Mouse (Mus musculus) kidney, adult 2 months (tissue): Measurements from ENCODE around the gene Gramd1c. TPM values are rescaled to one million over a fixed set of nuclear protein-coding genes. Genes with fewer than 3 reads are reported as not detected.

Experiments used
- DNase-seq: peaks from one replicate; pipeline ENCODE4 v3.0.0; 2021
- H3K27ac ChIP-seq: fragments of 200-500 bp; 2 replicates; pipeline ENCODE4 v1.5.1; 2012; ENCODE audit warnings: low read depth, low read length, control low read depth, inconsistent platforms; ENCODE audit not compliant: insufficient read depth
- H3K27me3 ChIP-seq: fragments of 200-500 bp; replicated peaks from 2 replicates; pipeline ENCODE4 v1.6.1; 2012; ENCODE audit warnings: mild to moderate bottlenecking, moderate library complexity, low read length, inconsistent platforms; ENCODE audit not compliant: control insufficient read depth, insufficient read depth
- H3K36me3 ChIP-seq: fragments of 200-500 bp; 2 replicates; pipeline ENCODE4 v1.6.1; 2012; ENCODE audit warnings: mild to moderate bottlenecking, moderate library complexity, low read length, inconsistent platforms; ENCODE audit not compliant: control insufficient read depth, insufficient read depth
- H3K4me1 ChIP-seq: fragments of 200-500 bp; 2 replicates; pipeline ENCODE4 v1.6.1; 2011; ENCODE audit warnings: low read length; ENCODE audit not compliant: control insufficient read depth, insufficient read depth
- H3K4me3 ChIP-seq: fragments of 200-500 bp; 2 replicates; pipeline ENCODE4 v1.5.1; 2011; ENCODE audit warnings: mild to moderate bottlenecking, low read depth, low read length, control low read depth; ENCODE audit not compliant: insufficient read depth
- CTCF ChIP-seq: fragments of 200-500 bp; conservative IDR thresholded peaks from 2 replicates; pipeline ENCODE4 v1.5.1; 2011; ENCODE audit warnings: low read depth, mild to moderate bottlenecking, control low read depth, low read length, moderate library complexity, mixed read lengths; ENCODE audit not compliant: insufficient read depth, insufficient read length
- POLR2A ChIP-seq: fragments of 200-500 bp; IDR thresholded peaks from one replicate; pipeline ENCODE4 v1.6.1; 2011; ENCODE audit warnings: low read depth, low read length, control low read depth
- WGBS: fragments of 180-500 bp; shearing (Covaris S2); methylation state at CpG from one replicate; pipeline ENCODE4 v1.1.7; 2018; 5-methylcytosine and 5-hydroxymethylcytosine counted together
- polyA plus RNA-seq: library from polyadenylated mRNA; depleted of rRNA; stranded (reverse); fragments of >200 nt; gene quantifications from 2 replicates; pipeline ENCODE4 v1.2.3, GENCODE M21; 2012; rRNA removed

Gramd1c gene
- 0.83 and 1.3 TPM in 2 replicates for polyA plus RNA-seq

DNA sequence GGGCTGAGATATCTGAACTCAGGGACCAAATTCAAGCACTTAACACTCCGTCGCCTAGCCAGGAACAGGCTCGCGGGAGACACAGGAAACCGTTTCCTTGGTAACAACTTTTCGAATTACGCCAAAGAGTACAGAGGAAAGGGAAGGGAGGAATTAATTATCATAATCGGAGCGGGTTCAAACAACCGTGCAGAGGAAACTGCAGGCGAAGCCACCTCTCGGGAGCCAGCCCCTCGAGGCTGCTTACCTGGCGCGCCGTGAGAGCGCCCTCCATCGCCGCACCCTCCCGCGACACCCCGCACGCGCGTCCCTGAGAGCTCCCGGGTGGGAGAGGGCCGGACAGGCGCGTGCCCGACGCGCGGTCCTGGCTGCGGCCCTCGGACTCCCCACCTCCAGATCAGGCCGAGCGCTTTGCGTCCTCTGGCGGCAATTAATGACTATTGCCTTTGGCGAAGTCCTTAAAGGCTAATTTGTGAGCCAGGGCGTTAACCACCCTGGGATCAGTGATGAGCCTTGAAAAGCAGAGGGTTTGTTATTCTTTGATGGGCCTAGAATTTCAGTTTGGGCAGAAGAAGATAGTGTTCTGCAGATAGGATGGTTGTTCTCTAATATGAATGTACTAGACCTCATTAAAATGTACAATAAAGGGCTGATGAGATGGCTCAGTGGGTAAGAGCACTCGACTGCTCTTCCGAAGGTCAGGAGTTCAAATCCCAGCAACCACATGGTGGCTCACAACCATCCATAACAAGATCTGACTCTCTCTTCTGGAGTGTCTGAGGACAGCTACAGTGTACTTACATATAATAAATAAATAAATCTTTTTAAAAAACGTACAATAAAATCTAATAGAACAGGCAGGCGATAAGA lies at the start of gene Gramd1c:
TSS of gene Gramd1c (minus strand) at position 321 of the 870 bp plus-strand sequence.
- peak within 1 kb of the TSS; percentile 67 for H3K4me3 ChIP-seq
- H3K36me3 ChIP-seq: no peaks in the 10 kb centered on the region
- no peaks in the 10 kb centered on the region for H3K27me3 ChIP-seq
- H3K27ac ChIP-seq: no peak within 1 kb of the TSS
- H3K4me1 ChIP-seq: no peaks in the 10 kb centered on the region
- DNase-seq: peak; percentile 66
- WGBS: 7% methylated on average over 45 of the region's 45 CpGs
- TF ChIP-seq CTCF (peak; percentile 68), POLR2A (no peak)

DNA sequence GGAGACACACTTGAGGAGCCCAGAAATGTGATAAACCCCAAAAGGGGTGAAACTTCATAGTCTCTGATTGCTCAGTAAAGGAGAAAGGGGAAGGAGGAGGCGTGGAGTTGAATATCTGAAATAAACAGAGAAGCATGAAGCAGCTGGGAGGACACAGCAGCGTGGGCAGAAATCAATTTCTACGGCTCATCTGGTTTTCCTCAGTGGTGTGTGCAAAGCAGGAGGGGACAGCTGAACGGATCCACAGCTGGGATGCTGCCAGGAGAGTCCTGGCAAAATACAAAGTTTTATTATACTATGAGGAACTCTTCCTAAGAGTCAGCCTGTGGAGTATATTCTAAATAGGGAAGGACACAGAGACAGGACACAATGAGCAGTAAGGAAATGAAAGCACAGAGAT lies 45.9 kb upstream of the Gramd1c start:
- H3K36me3 ChIP-seq: peaks cover 29% of the 10 kb centered on the region
- WGBS: 52% methylated on average over 4 of the region's 4 CpGs

DNA sequence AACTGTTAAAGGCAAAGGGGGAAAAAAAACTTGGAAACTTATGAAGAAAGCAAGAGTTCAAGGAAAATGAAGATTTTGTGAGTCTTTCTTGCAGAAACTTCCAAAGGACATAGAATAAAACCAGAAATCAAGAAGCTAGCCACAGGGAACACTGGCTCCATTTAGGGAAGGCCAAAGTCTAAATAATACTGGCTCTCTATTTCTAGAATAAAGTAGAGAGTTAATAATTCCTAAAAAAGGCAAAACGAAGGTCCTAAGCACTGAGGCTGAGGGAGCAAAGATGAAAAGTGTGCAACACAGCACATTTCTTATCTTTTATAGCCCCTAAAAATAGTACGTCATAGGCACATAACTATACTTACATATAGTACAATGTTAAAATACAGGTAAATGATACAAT lies 42.1 kb upstream of the Gramd1c start:
- 53% methylated on average over 2 of the region's 2 CpGs for WGBS
- Histone ChIP-seq H3K36me3 (peaks cover 31% of the 10 kb centered on the region), H3K4me3 (no peak overlapping the region), H3K27me3 (no peaks in the 10 kb centered on the region), H3K4me1 (peaks cover 11% of the 10 kb centered on the region; the same call in 1 of the 2 replicates), H3K27ac (no peak overlapping the region)
- no peak for TF ChIP-seq POLR2A
- TF ChIP-seq CTCF: no peak
- DNase-seq: peak; percentile 63

More for the DNA sequence above, 45.9 kb upstream of the Gramd1c start:
- no peaks in the 10 kb centered on the region for H3K27me3 ChIP-seq
- H3K4me3 ChIP-seq: no peak overlapping the region
- H3K27ac ChIP-seq: no peak overlapping the region
- DNase-seq: no peak
- H3K4me1 ChIP-seq: 0 out of 2 replicates have a peak, but pooled peaks cover 5% of the 10 kb centered on the region
- TF ChIP-seq CTCF: no peak
- TF ChIP-seq POLR2A: no peak

DNA sequence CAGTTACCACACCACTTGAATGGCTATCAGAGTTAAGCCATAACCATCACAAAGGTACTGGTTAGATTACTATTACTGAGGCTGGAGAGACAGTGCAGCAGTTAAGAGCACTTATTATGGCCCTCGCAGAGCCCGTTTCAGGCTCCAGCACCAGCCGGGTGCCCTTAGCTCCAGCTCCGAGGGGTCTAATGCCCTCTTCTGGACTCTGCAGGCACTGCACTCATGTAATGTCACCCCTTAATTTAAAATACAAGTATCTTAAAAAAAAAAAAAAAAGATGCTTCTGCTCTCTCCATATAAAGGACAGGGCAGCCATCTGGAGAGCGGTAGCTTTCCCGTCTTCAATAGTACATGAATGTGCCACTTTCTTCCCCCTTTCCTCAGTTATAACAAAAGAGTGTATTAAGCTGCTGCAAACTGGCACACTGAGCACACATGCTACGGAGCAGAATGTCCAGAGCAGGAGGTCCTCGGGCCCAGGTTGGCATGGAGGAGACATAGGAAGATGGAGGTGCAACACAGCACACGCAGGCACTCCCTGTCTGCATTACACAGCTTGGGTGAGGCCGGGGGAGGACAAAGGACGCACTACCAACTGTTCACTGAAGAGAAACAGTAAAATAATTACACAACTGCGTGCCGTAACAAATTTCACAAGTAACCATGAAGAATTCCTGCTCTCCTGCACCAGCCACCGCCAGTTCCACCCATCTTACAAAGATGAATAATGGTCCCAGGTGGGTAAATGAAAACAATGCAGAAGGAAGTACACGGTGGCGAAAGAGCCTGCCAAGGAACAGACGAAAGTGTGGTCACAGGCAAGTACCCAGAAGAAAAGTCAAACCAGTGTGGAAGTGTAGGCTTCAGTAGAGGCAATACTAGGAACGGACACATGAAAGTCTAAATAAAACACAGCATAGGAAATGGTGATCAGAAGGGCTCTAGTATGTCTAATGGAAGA lies 40.9 kb upstream of the Gramd1c start:
- peaks cover 11% of the 10 kb centered on the region; the same call in 1 of the 2 replicates for H3K4me1 ChIP-seq
- no peak overlapping the region for H3K4me3 ChIP-seq
- no peaks in the 10 kb centered on the region for H3K27me3 ChIP-seq
- peaks cover 28% of the 10 kb centered on the region for H3K36me3 ChIP-seq
- no peak for DNase-seq
- peak overlapping the region; percentile 22; the same call in 1 of the 2 replicates for H3K27ac ChIP-seq
- WGBS: 74% methylated on average over 18 of the region's 18 CpGs
- no peak for TF ChIP-seq POLR2A
- no peak for TF ChIP-seq CTCF

DNA sequence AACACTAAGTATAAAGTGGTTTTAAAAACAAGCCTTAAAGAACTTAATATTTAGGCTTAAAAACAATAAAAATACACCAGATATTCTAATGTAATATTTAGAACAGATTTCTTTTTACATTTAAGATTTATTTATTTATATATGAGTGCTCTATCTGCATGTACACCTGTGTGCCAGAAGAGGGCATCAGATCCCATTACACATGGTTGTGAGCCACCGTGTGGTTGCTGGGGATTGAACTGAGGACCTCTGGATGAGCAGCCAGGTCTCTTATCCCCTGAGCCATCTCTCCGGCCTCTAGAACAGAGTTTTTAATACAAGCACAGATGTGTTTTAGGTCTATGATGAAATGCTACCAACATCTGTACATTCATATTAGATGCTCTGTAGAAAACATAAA lies 39.8 kb upstream of the Gramd1c start:
- DNase-seq: no peak
- no peak overlapping the region for H3K4me3 ChIP-seq
- H3K4me1 ChIP-seq: peaks cover 11% of the 10 kb centered on the region; the same call in 1 of the 2 replicates
- H3K27me3 ChIP-seq: no peaks in the 10 kb centered on the region
- H3K36me3 ChIP-seq: peaks cover 29% of the 10 kb centered on the region
- no peak overlapping the region for H3K27ac ChIP-seq
- no peak for TF ChIP-seq POLR2A
- 0 out of 2 replicates have a peak, but pooled peaks have one; percentile 4 for TF ChIP-seq CTCF
- 96% methylated on average over 2 of the region's 2 CpGs for WGBS

DNA sequence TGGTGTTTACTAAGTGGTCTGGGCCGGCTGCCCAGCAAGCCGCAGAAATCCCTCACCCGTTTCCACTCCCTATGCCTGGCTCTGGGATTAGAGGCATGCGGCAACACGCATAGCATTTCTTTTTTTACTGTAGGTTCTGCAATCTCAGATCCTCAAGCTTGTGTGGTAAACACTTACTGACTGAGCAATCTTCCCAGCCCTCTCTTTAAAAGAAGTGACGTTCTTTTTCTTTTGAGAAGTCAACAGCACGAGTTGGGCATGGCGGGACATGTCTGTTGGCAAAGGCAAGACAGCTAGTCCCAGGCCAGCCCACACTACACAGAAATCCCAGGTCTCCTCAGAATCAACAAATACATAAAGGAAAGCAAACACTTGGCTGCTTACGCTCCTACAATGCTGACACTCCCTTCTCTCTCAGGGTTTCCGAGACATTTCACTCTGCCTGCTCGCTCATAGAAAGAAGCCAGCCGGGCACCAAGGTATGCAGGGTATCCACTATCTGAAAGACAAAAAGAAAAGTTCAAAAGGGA lies 38.1 kb upstream of the Gramd1c start:
- peaks cover 27% of the 10 kb centered on the region for H3K36me3 ChIP-seq
- no peak overlapping the region for H3K4me3 ChIP-seq
- no peak overlapping the region for H3K27ac ChIP-seq
- WGBS: 87% methylated on average over 12 of the region's 12 CpGs
- no peaks in the 10 kb centered on the region for H3K27me3 ChIP-seq
- H3K4me1 ChIP-seq: peaks cover 11% of the 10 kb centered on the region; the same call in 1 of the 2 replicates
- no peak for DNase-seq
- no peak for TF ChIP-seq CTCF
- TF ChIP-seq POLR2A: no peak

DNA sequence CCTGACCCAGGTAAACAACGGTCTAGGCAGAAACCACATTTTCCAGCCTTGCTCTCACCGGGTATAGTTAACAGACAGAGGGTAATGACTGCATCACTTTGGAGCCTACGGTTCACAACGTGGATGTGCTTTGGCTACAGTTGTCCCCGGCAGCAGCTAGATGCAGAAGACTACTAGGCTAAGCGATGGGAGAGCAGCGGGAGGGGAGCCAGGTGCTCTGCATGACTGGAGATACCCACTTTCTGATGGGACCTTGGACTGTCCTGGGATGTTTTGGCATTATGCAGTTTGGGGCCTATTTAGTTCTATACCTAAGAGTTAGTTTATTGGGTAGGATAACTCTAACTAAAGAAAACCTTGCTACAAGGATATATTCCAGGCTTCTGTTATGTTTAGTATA lies 36.2 kb upstream of the Gramd1c start:
- Histone ChIP-seq H3K36me3 (peaks cover 27% of the 10 kb centered on the region), H3K27me3 (no peaks in the 10 kb centered on the region), H3K4me3 (no peak overlapping the region), H3K27ac (no peak overlapping the region), H3K4me1 (peaks cover 10% of the 10 kb centered on the region; the same call in 1 of the 2 replicates)
- TF ChIP-seq POLR2A (no peak), CTCF (no peak)
- peak; percentile 54 for DNase-seq
- WGBS: 68% methylated on average over 7 of the region's 7 CpGs
